ENCODE assay signal across 12 mouse cellular contexts in genomic region chr19:9946986-9947385, GRCm38 (mm10). TPM values are rescaled to one million over a fixed set of nuclear protein-coding genes. Genes with fewer than 3 reads are reported as not detected.
A peak's percentile ranks its signal among the peaks of the same experiment; 100 is the strongest.
DNase-seq lines count a peak whose midpoint lies in the region; ATAC-seq and TF ChIP-seq lines count a peak whose summit lies in the region.
"Had no signal": no experiment of that assay in that cellular context is flagged by ENCODE, and none has a peak within 500 bp of the region (broad histone marks: within the 10 kb centered on the region; RNA-seq: fewer than 3 reads in every experiment).

No protein-coding gene starts in this region.

- no peaks in the 10 kb centered on the region for H3K27me3 ChIP-seq in lung, postnatal 0 days (replicated peaks; ENCODE audit: insufficient read depth, low read length)
- H3K27me3 ChIP-seq: embryonic facial prominence, embryonic 13.5 days; midbrain, embryonic 15.5 days had no signal

- 0 out of 2 replicates have a peak overlapping the region, but pooled peaks have one; percentile 40 for H3K27ac ChIP-seq in left cerebral cortex, adult 2 months
- H3K27ac ChIP-seq in lung, postnatal 0 days (ENCODE audit: low read length): peak overlapping the region; percentile 32; the same call in 1 of the 2 replicates
- H3K27ac ChIP-seq: embryonic facial prominence, embryonic 13.5 days; midbrain, embryonic 15.5 days had no signal

- peaks cover 6% of the 10 kb centered on the region; the same call in 1 of the 2 replicates for H3K4me1 ChIP-seq in lung, postnatal 0 days (ENCODE audit: insufficient read depth, low read depth, low read length)
- H3K4me1 ChIP-seq: midbrain, embryonic 15.5 days had no signal

- no peaks in the 10 kb centered on the region for H3K9me3 ChIP-seq in lung, postnatal 0 days (ENCODE audit: low read length)
- H3K9me3 ChIP-seq: midbrain, embryonic 15.5 days had no signal

- no peak for TF ChIP-seq CTCF in left cerebral cortex, adult 2 months (IDR thresholded peaks at IDR 0.05)
- no peak for TF ChIP-seq CTCF in lung, postnatal 0 days (IDR thresholded peaks at IDR 0.05)

- 48% methylated on average over 3 of the region's 3 CpGs for WGBS in lung, postnatal 0 days

- H3K36me3 ChIP-seq in lung, postnatal 0 days (ENCODE audit: insufficient read depth, low read length): no peaks in the 10 kb centered on the region
- H3K36me3 ChIP-seq: embryonic facial prominence, embryonic 13.5 days; midbrain, embryonic 15.5 days had no signal

- peak; percentile 64 for TF ChIP-seq EP300 in lung, postnatal 0 days (IDR thresholded peaks at IDR 0.05)

- intact Hi-C loops in left cerebral cortex, adult 2 months (cut with DNase I): no loop called here

- no peak overlapping the region for H3K4me3 ChIP-seq in left cerebral cortex, adult 2 months
- H3K4me3 ChIP-seq in lung, postnatal 0 days (ENCODE audit: low read depth, low read length): no peak overlapping the region
- H3K4me3 ChIP-seq: embryonic facial prominence, embryonic 13.5 days; midbrain, embryonic 15.5 days had no signal

- H3K4me2 ChIP-seq in lung, postnatal 0 days (replicated peaks; ENCODE audit: low read depth, low read length): no peak overlapping the region
- H3K4me2 ChIP-seq: embryonic facial prominence, embryonic 13.5 days; liver, embryonic 11.5 days; midbrain, embryonic 15.5 days had no signal

- peak; percentile 25 to 53 for DNase-seq in adrenal gland, postnatal 36 days
- no peak for DNase-seq in adrenal gland, adult 8-10 months
- peak in 1 of 2 experiments; percentile 28 for DNase-seq in left cerebral cortex, adult 2 months (ENCODE audit: extremely low spot score in 1 of 2, low spot score in 2 of 2)
- DNase-seq in left cerebral cortex, adult 11 months (ENCODE audit: low spot score): no peak
- DNase-seq in fibroblast of lung, adult 2 months (ENCODE audit: low read depth): peak; percentile 94
- peak; percentile 72 for DNase-seq in lung, postnatal 0 days (ENCODE audit: low spot score)
- no peak for DNase-seq in cerebellum, postnatal 36 days
- DNase-seq in layer of hippocampus, adult 18-20 months (ENCODE audit: low spot score in 2 of 2): no peak
- DNase-seq: cerebellum, adult 11-12 months had no signal

- peak; percentile 23 for ATAC-seq in lung, postnatal 0 days
- ATAC-seq: midbrain, embryonic 15.5 days had no signal

- no peak overlapping the region for H3K9ac ChIP-seq in lung, postnatal 0 days (replicated peaks; ENCODE audit: low read depth)
- H3K9ac ChIP-seq: embryonic facial prominence, embryonic 13.5 days; midbrain, embryonic 15.5 days had no signal

RNA-seq across cellular contexts. Expression of gene Fth1, which starts 33.4 kb away (rescaled TPM):
- total RNA-seq in adrenal gland, postnatal 36 days (2021): 1,000 to 10,000 TPM; 2,852 to 3,273 TPM
- total RNA-seq in adrenal gland, adult 8-10 months (2022): 1,000 to 10,000 TPM; 2,860 to 3,469 (median 3,019) TPM
- 1,000 to 10,000 TPM; 2,213 to 2,341 TPM for total RNA-seq in left cerebral cortex, adult 2 months (2021)
- 3,752 and 3,783 TPM in 2 replicates for polyA plus RNA-seq in lung, postnatal 0 days (2015; fragmentation: Nextera tagmentation; extraction: Ambion mirVana)
- total RNA-seq in layer of hippocampus, adult 18-20 months (2021): 1,000 to 10,000 TPM; 3,571 to 3,745 TPM

RNA-seq across cellular contexts. Expression of gene Incenp, which starts 47.6 kb away (rescaled TPM):
- total RNA-seq in adrenal gland, postnatal 36 days (2021): 10 to 100 TPM; 12.8 to 18.7 TPM
- 10 to 100 TPM; 13.3 to 19.8 (median 18.5) TPM for total RNA-seq in adrenal gland, adult 8-10 months (2022)
- total RNA-seq in left cerebral cortex, adult 2 months (2021): 10 to 100 TPM; 28.1 to 28.3 TPM
- 9.9 and 12.8 TPM in 2 replicates for polyA plus RNA-seq in lung, postnatal 0 days (2015; fragmentation: Nextera tagmentation; extraction: Ambion mirVana)
- 10 to 100 TPM; 11.2 to 12.7 TPM for total RNA-seq in layer of hippocampus, adult 18-20 months (2021)

RNA-seq across cellular contexts. Expression of gene Best1, which starts 54.4 kb away (rescaled TPM):
- under 1 TPM; 0.16 to 0.36 TPM for total RNA-seq in adrenal gland, postnatal 36 days (2021)
- 1 to 10 TPM in 1 of 4 experiments, under 1 TPM in 3; 0.15 to 1.0 (median 0.44) TPM for total RNA-seq in adrenal gland, adult 8-10 months (2022)
- total RNA-seq in left cerebral cortex, adult 2 months (2021): under 1 TPM; 0.49 to 0.75 TPM
- polyA plus RNA-seq in lung, postnatal 0 days (2015; fragmentation: Nextera tagmentation; extraction: Ambion mirVana): 2.0 and 2.3 TPM in 2 replicates
- 1 to 10 TPM; 1.2 to 1.7 TPM for total RNA-seq in layer of hippocampus, adult 18-20 months (2021)

RNA-seq across cellular contexts. Expression of gene Rab3il1, which starts 54.5 kb away (rescaled TPM):
- total RNA-seq in adrenal gland, postnatal 36 days (2021): 1 to 10 TPM; 5.6 to 6.6 TPM
- total RNA-seq in adrenal gland, adult 8-10 months (2022): 10 to 100 TPM in 2 of 4 experiments, 1 to 10 TPM in 2; 6.5 to 13.3 (median 9.5) TPM
- 1 to 10 TPM; 9.4 TPM for total RNA-seq in left cerebral cortex, adult 2 months (2021)
- polyA plus RNA-seq in lung, postnatal 0 days (2015; fragmentation: Nextera tagmentation; extraction: Ambion mirVana): 23.8 and 25.9 TPM in 2 replicates
- total RNA-seq in layer of hippocampus, adult 18-20 months (2021): 10 to 100 TPM in 1 of 2 experiments, 1 to 10 TPM in 1; 9.3 to 10.1 TPM

Comparison
In these comparisons a context has a peak if more than half of its experiments do, and no peak if none do; other contexts are left out.
1. DNase-seq: peak in adrenal gland, postnatal 36 days (2 of 2), fibroblast of lung, adult 2 months (single experiment) and lung, postnatal 0 days (single experiment); none in adrenal gland, adult 8-10 months (single experiment), left cerebral cortex, adult 11 months (single experiment), cerebellum, postnatal 36 days (0 of 2) and layer of hippocampus, adult 18-20 months (0 of 2).